Mouse (Mus musculus): ENCODE results near the gene Ptpn1.

Ptpn1 gene

DNA sequence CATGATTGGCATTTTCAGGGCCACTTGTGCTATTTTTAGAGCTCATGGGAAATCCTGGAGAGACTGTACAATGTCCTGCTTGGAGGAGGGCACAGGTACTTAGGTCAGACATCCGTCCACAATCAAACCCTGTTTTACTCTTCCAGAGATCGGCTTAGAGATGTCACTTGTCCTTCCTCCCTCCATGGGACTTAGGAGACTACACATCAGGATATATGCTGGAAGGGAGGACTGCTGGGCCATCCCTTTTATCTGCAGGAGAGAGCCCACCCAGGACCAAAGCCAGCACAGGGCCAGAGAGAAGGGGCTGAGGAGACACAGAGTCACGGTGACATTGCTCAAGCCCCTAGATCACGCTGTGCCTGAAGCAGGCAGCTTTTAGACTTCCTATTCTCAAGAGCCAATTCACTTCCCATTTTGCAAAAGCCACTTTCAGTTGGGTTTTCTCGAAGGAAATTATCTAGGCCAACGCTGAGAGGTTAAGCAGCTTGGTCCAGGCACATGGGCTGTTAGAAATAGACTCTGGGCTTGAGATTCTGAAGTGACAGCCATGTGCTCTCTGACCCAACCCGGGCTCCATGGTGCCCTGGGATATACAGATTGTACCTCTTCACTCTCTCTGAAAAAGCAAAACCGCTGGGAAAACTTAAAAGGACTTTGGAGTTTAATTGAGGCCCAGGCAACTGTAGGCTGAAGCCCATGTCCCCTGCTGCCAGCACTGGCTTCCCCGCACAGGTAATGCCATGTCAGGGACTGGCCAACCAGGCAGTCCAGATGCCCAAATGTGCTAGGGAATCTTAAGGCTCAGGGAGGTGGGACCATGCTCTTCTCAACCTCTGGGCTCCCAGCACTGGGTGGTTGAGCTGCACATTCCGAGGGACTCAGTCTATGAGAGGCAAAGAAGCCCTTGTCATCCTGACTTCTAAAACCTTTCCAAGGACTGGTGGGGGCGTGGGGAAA is 5.7 kb upstream of the Ptpn1 start:
- H3K9me3 ChIP-seq (ENCODE audit: low read length): peaks cover 63% of the 10 kb centered on the region
- TF ChIP-seq CTCF (conservative IDR thresholded peaks at IDR 0.05; ENCODE audit: low read length) (no peak), NANOG (IDR thresholded peaks at IDR 0.05; ENCODE audit: borderline replicate concordance, low read length) (no peak), POU5F1 (IDR thresholded peaks at IDR 0.05; ENCODE audit: borderline replicate concordance, low read length) (no peak)
- H3K4me3 ChIP-seq (replicated peaks; ENCODE audit: low read length): no peak overlapping the region
- H3K36me3 ChIP-seq (ENCODE audit: insufficient read depth, low read length): no peaks in the 10 kb centered on the region
- H3K4me1 ChIP-seq (replicated peaks; ENCODE audit: low read depth, low read length): peaks cover 6% of the 10 kb centered on the region; the same call in 1 of the 2 replicates
- H3K27me3 ChIP-seq (ENCODE audit: insufficient read depth, low read length): no peaks in the 10 kb centered on the region

DNA sequence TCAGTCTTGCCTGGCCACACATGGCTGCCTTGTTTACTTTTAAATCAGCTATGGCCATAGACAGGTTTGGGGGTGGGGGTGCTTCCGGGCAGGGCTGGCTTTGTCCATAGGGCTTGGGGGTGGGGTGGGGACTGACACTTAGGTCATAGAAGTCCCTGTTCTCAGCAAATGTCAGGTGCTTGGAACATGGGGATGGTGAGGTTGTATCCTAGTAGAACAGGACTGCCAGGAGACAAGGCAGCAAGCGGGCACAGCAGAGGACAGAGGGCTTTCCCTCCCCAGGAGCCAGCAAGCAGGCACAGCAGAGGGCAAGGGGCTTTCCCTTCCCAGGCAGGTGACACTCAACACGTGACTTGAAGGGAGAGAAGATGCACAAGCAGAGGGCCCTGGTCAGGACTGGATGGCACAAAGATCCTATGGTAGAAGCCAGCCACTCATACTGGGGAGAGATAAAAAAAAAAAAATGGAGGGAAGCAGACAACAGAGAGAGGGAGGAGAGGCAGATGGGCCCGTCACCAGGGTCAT is 3.8 kb upstream of the Ptpn1 start:
- no peaks in the 10 kb centered on the region for H3K27me3 ChIP-seq (ENCODE audit: insufficient read depth, low read length)
- no peaks in the 10 kb centered on the region for H3K36me3 ChIP-seq (ENCODE audit: insufficient read depth, low read length)
- peaks cover 10% of the 10 kb centered on the region; the same call in 1 of the 2 replicates for H3K4me1 ChIP-seq (replicated peaks; ENCODE audit: low read depth, low read length)
- peaks cover 69% of the 10 kb centered on the region for H3K9me3 ChIP-seq (ENCODE audit: low read length)
- no peak overlapping the region for H3K4me3 ChIP-seq (replicated peaks; ENCODE audit: low read length)
- no peak for TF ChIP-seq CTCF (conservative IDR thresholded peaks at IDR 0.05; ENCODE audit: low read length)

DNA sequence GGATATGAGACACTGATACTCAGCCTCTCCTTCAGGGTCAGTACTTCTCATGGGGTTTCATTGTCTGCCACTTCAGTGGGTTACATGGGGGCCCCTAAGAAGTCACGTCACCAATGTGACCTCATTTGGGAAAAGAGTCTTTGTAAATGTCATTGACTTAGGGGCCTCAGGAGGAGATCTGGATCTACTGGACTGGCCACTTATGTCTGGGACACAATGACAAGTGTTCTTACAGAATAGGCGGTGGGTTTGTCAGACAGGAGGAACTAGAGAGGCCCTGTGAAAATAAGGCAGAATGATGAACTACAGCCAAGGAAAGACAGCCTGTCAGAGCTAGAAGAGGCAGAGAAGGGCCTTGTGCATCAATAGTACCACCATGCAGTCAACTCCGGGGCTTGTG is 2.9 kb upstream of the Ptpn1 start:
- Histone ChIP-seq H3K36me3 (ENCODE audit: insufficient read depth, low read length) (no peaks in the 10 kb centered on the region), H3K4me1 (replicated peaks; ENCODE audit: low read depth, low read length) (peaks cover 19% of the 10 kb centered on the region), H3K9me3 (ENCODE audit: low read length) (peaks cover 69% of the 10 kb centered on the region), H3K4me3 (replicated peaks; ENCODE audit: low read length) (peak overlapping the region; percentile 23; the same call in 1 of the 2 replicates), H3K27me3 (ENCODE audit: insufficient read depth, low read length) (no peaks in the 10 kb centered on the region)
- TF ChIP-seq NANOG (IDR thresholded peaks at IDR 0.05; ENCODE audit: borderline replicate concordance, low read length): no peak
- TF ChIP-seq POU5F1 (IDR thresholded peaks at IDR 0.05; ENCODE audit: borderline replicate concordance, low read length): no peak
- TF ChIP-seq CTCF (conservative IDR thresholded peaks at IDR 0.05; ENCODE audit: low read length): no peak

DNA sequence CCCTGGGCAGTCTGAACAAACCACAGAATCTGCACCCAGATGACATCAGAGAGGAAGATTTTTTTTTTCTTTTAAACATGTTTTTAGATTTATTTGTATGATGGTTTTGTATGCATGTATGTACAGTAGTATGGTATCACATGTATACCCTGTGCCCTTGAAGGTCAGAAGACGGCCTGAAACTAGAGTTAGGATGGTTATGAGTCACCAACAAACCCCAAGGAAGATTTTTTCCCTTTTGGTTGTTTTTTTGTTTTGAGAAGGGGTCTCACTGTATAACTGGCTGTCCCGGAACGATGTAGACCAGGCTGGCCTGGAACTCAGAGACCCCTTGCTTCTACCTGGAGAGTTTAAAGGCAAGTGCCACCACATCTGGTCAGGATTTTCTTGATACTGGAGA is 882 bp upstream of the Ptpn1 start:
- no peaks in the 10 kb centered on the region for H3K36me3 ChIP-seq (ENCODE audit: insufficient read depth, low read length)
- H3K27me3 ChIP-seq (ENCODE audit: insufficient read depth, low read length): no peaks in the 10 kb centered on the region
- no peak for TF ChIP-seq NANOG (IDR thresholded peaks at IDR 0.05; ENCODE audit: borderline replicate concordance, low read length)
- no peak for TF ChIP-seq CTCF (conservative IDR thresholded peaks at IDR 0.05; ENCODE audit: low read length)
- TF ChIP-seq POU5F1 (IDR thresholded peaks at IDR 0.05; ENCODE audit: borderline replicate concordance, low read length): no peak
- H3K4me3 ChIP-seq (replicated peaks; ENCODE audit: low read length): peak overlapping the region; percentile 92; the same call in 1 of the 2 replicates
- peaks cover 57% of the 10 kb centered on the region for H3K9me3 ChIP-seq (ENCODE audit: low read length)
- H3K4me1 ChIP-seq (replicated peaks; ENCODE audit: low read depth, low read length): peaks cover 23% of the 10 kb centered on the region

DNA sequence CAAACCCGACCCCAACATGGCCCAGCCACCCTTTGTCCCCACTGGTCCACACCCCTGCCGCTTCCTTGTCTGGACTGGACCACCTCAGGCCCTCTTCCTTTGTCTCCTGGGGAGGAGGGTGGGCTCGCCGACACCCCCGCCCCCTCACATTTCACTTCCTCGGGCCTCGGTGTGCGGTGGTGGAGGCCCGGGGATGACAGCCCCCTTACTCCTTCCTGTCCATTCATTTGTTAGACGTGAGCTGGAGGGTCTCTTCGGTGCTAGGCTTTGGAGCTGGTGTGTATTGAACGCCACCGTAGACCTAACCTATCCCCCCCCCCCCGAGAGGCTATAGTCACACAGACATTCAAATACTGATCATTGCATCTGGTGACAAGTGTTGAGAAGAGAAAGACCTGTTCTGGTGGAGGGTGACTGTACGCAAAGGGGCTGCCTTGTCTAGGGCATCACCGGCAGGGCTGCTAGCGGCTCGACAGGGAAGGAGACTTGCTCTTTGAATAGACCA is 922 bp downstream of the Ptpn1 start:
- H3K4me3 ChIP-seq (replicated peaks; ENCODE audit: low read length): peak overlapping the region; percentile 92
- H3K9me3 ChIP-seq (ENCODE audit: low read length): peaks cover 39% of the 10 kb centered on the region
- H3K36me3 ChIP-seq (ENCODE audit: insufficient read depth, low read length): no peaks in the 10 kb centered on the region
- H3K27me3 ChIP-seq (ENCODE audit: insufficient read depth, low read length): no peaks in the 10 kb centered on the region
- no peak for TF ChIP-seq CTCF (conservative IDR thresholded peaks at IDR 0.05; ENCODE audit: low read length)
- TF ChIP-seq POU5F1 (IDR thresholded peaks at IDR 0.05; ENCODE audit: borderline replicate concordance, low read length): no peak
- TF ChIP-seq NANOG (IDR thresholded peaks at IDR 0.05; ENCODE audit: borderline replicate concordance, low read length): no peak
- peaks cover 41% of the 10 kb centered on the region for H3K4me1 ChIP-seq (replicated peaks; ENCODE audit: low read depth, low read length)

DNA sequence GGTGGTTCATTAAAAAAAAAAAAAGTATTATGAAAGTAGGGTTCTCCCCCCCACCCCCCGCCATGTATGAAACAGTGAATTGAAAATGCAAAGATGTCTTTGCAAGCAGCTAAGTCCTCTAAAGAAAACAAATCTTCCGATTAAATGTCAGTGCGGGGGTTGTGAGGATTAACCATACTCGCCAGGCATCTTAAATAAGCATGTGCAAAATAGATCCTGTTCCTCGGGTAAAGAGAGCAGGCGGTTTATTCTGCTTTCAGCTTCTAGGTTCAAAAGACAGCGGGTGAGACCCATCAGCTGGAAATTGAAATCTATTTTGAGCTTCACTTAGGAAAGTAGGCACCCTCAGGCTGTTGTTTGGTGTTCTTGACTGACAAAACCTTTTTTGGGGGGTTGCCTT is 1.5 kb downstream of the Ptpn1 start:
- Histone ChIP-seq H3K9me3 (ENCODE audit: low read length) (peaks cover 33% of the 10 kb centered on the region), H3K4me1 (replicated peaks; ENCODE audit: low read depth, low read length) (peaks cover 44% of the 10 kb centered on the region), H3K27me3 (ENCODE audit: insufficient read depth, low read length) (no peaks in the 10 kb centered on the region), H3K4me3 (replicated peaks; ENCODE audit: low read length) (peak overlapping the region; percentile 92), H3K36me3 (ENCODE audit: insufficient read depth, low read length) (no peaks in the 10 kb centered on the region)
- TF ChIP-seq NANOG (IDR thresholded peaks at IDR 0.05; ENCODE audit: borderline replicate concordance, low read length) (no peak), CTCF (conservative IDR thresholded peaks at IDR 0.05; ENCODE audit: low read length) (no peak), POU5F1 (IDR thresholded peaks at IDR 0.05; ENCODE audit: borderline replicate concordance, low read length) (no peak)

DNA sequence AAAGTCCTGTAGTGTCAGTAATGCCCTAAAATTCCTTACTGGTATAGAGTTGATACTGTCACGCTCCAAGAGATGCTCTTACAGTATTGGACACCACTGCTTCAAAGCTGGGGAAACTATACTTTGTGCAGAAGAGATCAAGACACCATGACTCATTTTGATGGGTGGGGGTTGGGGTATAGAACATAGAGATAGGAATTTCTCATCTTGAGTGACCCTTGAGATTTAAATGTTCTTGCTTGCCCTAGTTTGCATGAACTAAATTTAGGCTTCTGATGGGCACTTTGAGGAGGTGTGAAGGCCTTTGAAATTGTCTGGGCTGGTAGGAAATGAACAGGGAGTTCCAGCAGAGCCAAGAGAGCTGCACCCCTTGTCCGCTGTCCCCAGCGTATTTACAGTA is 4.1 kb downstream of the Ptpn1 start:
- TF ChIP-seq CTCF (conservative IDR thresholded peaks at IDR 0.05; ENCODE audit: low read length) (no peak), POU5F1 (IDR thresholded peaks at IDR 0.05; ENCODE audit: borderline replicate concordance, low read length) (no peak), NANOG (IDR thresholded peaks at IDR 0.05; ENCODE audit: borderline replicate concordance, low read length) (no peak)
- peaks cover 70% of the 10 kb centered on the region for H3K4me1 ChIP-seq (replicated peaks; ENCODE audit: low read depth, low read length)
- H3K27me3 ChIP-seq (ENCODE audit: insufficient read depth, low read length): no peaks in the 10 kb centered on the region
- H3K36me3 ChIP-seq (ENCODE audit: insufficient read depth, low read length): peaks cover 5% of the 10 kb centered on the region; the same call in 1 of the 2 replicates
- H3K4me3 ChIP-seq (replicated peaks; ENCODE audit: low read length): no peak overlapping the region
- H3K9me3 ChIP-seq (ENCODE audit: low read length): peaks cover 7% of the 10 kb centered on the region

DNA sequence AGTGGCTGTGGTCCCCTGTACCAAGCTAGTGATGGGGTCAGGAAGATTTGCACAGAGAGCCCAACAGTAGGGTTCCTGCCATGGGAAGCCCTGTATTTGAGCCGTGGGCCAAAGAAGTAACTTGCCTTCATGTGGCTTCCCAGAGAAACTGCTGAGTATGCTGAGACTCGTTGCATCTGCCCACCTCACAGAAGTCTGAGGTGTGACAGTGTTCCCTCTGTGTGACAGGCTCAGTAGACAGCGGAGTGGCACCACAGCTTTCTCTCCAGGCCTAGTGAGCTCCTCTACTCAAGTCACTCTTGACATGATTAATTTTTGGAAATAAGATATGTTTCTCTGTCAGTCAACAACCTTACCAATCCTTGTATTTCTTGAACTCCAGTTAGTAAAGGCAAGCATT is 6.9 kb downstream of the Ptpn1 start:
- H3K27me3 ChIP-seq (ENCODE audit: insufficient read depth, low read length): no peaks in the 10 kb centered on the region
- H3K9me3 ChIP-seq (ENCODE audit: low read length): no peaks in the 10 kb centered on the region
- H3K4me3 ChIP-seq (replicated peaks; ENCODE audit: low read length): no peak overlapping the region
- TF ChIP-seq CTCF (conservative IDR thresholded peaks at IDR 0.05; ENCODE audit: low read length) (no peak), NANOG (IDR thresholded peaks at IDR 0.05; ENCODE audit: borderline replicate concordance, low read length) (no peak), POU5F1 (IDR thresholded peaks at IDR 0.05; ENCODE audit: borderline replicate concordance, low read length) (no peak)
- peaks cover 10% of the 10 kb centered on the region for H3K36me3 ChIP-seq (ENCODE audit: insufficient read depth, low read length)
- peaks cover 87% of the 10 kb centered on the region for H3K4me1 ChIP-seq (replicated peaks; ENCODE audit: low read depth, low read length)

Measured in E14TG2a.4 (cell line).